Mouse (Mus musculus) ES-E14 (cell line): ENCODE data around the gene Pld6. TPM values are rescaled to one million over a fixed set of nuclear protein-coding genes. Genes with fewer than 3 reads are reported as not detected.

Experiments used
- DNase-seq: peaks from one replicate; pipeline ENCODE4 v3.0.0-alpha.2; 2013; ENCODE audit warnings: low read depth, low spot score
- H3K27ac ChIP-seq: 2 replicates; pipeline ENCODE4 v1.5.1; 2012; ENCODE audit warnings: low read depth, mild to moderate bottlenecking, low read length, moderate library complexity, mixed read lengths; ENCODE audit not compliant: poor library complexity, insufficient read depth, severe bottlenecking
- H3K36me3 ChIP-seq: 2 replicates; pipeline ENCODE4 v1.6.1; 2012; ENCODE audit warnings: mild to moderate bottlenecking, low read length, moderate library complexity, mixed read lengths; ENCODE audit not compliant: control insufficient read depth, poor library complexity, insufficient read depth, severe bottlenecking
- H3K4me1 ChIP-seq, 2 experiments: fragments of 150-350 bp in 1 of 2; sonication (generic) in 1 of 2; 2 replicates each; pipeline ENCODE4 v1.6.1; 2012; ENCODE audit warnings: low read length in 2 of 2, mild to moderate bottlenecking in 1 of 2, mixed read lengths in 1 of 2; ENCODE audit not compliant: control insufficient read depth in 2 of 2, insufficient read depth in 2 of 2, poor library complexity in 1 of 2
- H3K4me3 ChIP-seq, 2 experiments: fragments of 150-350 bp in 1 of 2; sonication (generic) in 1 of 2; 2 replicates each; pipeline ENCODE4 v1.5.1; 2012; ENCODE audit warnings: low read length in 2 of 2, low read depth in 1 of 2, mild to moderate bottlenecking in 1 of 2, mixed read lengths in 1 of 2; ENCODE audit not compliant: insufficient read depth in 1 of 2, poor library complexity in 1 of 2, severe bottlenecking in 1 of 2
- H3K9ac ChIP-seq: 2 replicates; pipeline ENCODE4 v1.6.1; 2012; ENCODE audit warnings: low read depth, mild to moderate bottlenecking, low read length, mixed read lengths; ENCODE audit not compliant: poor library complexity, insufficient read depth, severe bottlenecking
- H3K9me3 ChIP-seq: fragments of 150-350 bp; sonication (generic); 2 replicates; pipeline ENCODE4 v1.6.1; 2012; ENCODE audit warnings: low read depth, mild to moderate bottlenecking, low read length; ENCODE audit not compliant: control insufficient read depth, insufficient read depth
- CHD2 ChIP-seq: IDR thresholded peaks from 2 replicates; pipeline ENCODE4 v1.6.1; 2014; ENCODE audit warnings: mild to moderate bottlenecking, low read depth, low read length, inconsistent platforms
- HCFC1 ChIP-seq: IDR thresholded peaks from 2 replicates; pipeline ENCODE4 v1.6.1; 2012; ENCODE audit warnings: low read length, inconsistent platforms, borderline replicate concordance; ENCODE audit not compliant: insufficient read depth
- MAFK ChIP-seq: IDR thresholded peaks from 2 replicates; pipeline ENCODE4 v1.6.1; 2014; ENCODE audit warnings: mild to moderate bottlenecking, low read depth, low read length, inconsistent platforms; ENCODE audit not compliant: insufficient read depth
- ZC3H11A ChIP-seq: IDR thresholded peaks from 2 replicates; pipeline ENCODE4 v1.6.1; 2012; ENCODE audit warnings: low read depth, mild to moderate bottlenecking, inconsistent platforms, low read length, borderline replicate concordance
- ZNF384 ChIP-seq: IDR thresholded peaks from 2 replicates; pipeline ENCODE4 v1.6.1; 2012; ENCODE audit warnings: low read depth, low read length, inconsistent platforms
- in situ Hi-C, 2 experiments: fragments of 600-800 bp; cut with MboI; formaldehyde crosslinking; loops; one replicate each; pipeline ENCODE4 v1.15.1; 2025; ENCODE audit warnings: low sequenced_read_pairs in 2 of 2, inconsistent platforms in 1 of 2; ENCODE audit not compliant: unreplicated experiment in 2 of 2
- total RNA-seq: library from RNA; depleted of rRNA; stranded (reverse); fragments of 300-350 nt; gene quantifications from 2 replicates; pipeline ENCODE4 v1.2.3, GENCODE M21; 2012

Gene Pld6
- total RNA-seq, 1 experiment = 9.0 TPM

- no peak overlapping the region for H3K9ac ChIP-seq
- no peak for TF ChIP-seq CHD2
- no peak for TF ChIP-seq ZNF384
- TF ChIP-seq MAFK = no peak
- TF ChIP-seq ZC3H11A = no peak
- TF ChIP-seq HCFC1 = no peak
- no peaks in the 10 kb centered on the region for H3K9me3 ChIP-seq
- H3K27ac ChIP-seq = no peak overlapping the region
- peaks cover 52% of the 10 kb centered on the region for H3K36me3 ChIP-seq
- in situ Hi-C loops = no loop called here
- H3K4me1 ChIP-seq = 0 out of 4 replicates have a peak, but pooled peaks cover 0 to 2% of the 10 kb centered on the region in 2 experiments
- H3K4me3 ChIP-seq = no peak overlapping the region
- DNase-seq = no peak
These were observed 5.9 kb upstream of the Pld6 start for GRCm38 (mm10) chr11:59793390-59793789.

- H3K9ac ChIP-seq = no peak overlapping the region
- DNase-seq = no peak
- in situ Hi-C loops = no loop called here
- peaks cover 24% of the 10 kb centered on the region for H3K36me3 ChIP-seq
- H3K9me3 ChIP-seq = no peaks in the 10 kb centered on the region
- no peak overlapping the region for H3K4me3 ChIP-seq
- H3K4me1 ChIP-seq = peaks cover 3 to 5% of the 10 kb centered on the region in 2 experiments; a peak in 1 of 4 replicates
- no peak overlapping the region for H3K27ac ChIP-seq
- TF ChIP-seq ZC3H11A (no peak), MAFK (no peak), HCFC1 (no peak), CHD2 (no peak), ZNF384 (no peak)
These were observed 1.9 kb upstream of the Pld6 start for GRCm38 (mm10) chr11:59789311-59789710.

DNA sequence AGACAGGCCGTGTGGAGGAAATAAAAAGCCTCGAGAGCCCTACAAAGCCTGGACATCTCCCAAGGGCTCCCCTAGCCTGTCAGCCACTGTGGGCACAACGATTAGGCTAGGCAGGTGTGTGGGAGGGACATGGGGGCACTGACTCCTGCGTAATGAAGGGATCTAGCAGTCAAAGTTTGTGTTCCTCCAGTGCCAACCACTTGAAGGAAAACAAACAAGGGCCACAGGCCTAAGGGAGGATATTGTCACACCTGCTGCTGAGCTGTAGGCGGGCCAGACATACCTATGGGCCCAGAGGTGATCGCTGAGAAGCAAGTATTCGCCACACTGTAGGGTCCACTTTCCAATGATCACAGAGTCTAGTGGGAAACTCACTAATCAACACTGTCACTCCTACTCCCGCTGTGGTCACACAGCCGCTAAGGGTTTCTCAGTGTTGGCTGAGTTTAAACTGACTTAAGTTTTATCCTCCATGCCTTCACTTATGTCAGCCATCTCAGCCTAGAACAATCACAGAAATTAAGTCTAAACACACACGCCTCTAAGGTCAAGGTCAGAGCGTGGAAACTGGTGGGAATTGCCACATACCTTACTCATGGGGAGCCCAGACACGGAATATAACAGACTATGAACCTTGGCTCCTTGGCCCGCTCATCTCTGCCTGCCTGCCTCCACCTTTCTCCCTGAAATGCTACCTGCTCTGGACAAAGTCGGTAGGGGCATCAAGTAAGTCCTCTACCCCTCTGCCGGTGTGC lies 824 bp downstream of the Pld6 start:
- H3K9ac ChIP-seq = peak overlapping the region; percentile 79
- in situ Hi-C loops = no loop called here
- H3K4me3 ChIP-seq = peak overlapping the region; percentile 52 to 74
- TF ChIP-seq ZNF384 (no peak), MAFK (no peak), HCFC1 (no peak), ZC3H11A (no peak), CHD2 (no peak)
- peaks cover 3 to 7% of the 10 kb centered on the region in 2 experiments; a peak in 2 of 4 replicates for H3K4me1 ChIP-seq
- no peak for DNase-seq
- H3K36me3 ChIP-seq = peaks cover 6% of the 10 kb centered on the region; the same call in 1 of the 2 replicates
- H3K9me3 ChIP-seq = no peaks in the 10 kb centered on the region
- H3K27ac ChIP-seq = no peak overlapping the region

- Histone ChIP-seq H3K9me3 (no peaks in the 10 kb centered on the region), H3K27ac (no peak overlapping the region), H3K9ac (no peak overlapping the region), H3K4me1 (peaks cover 3 to 7% of the 10 kb centered on the region in 2 experiments; a peak in 2 of 4 replicates), H3K36me3 (peaks cover 6% of the 10 kb centered on the region; the same call in 1 of the 2 replicates), H3K4me3 (no peak overlapping the region)
- in situ Hi-C loops = no loop called here
- DNase-seq = no peak
- TF ChIP-seq ZNF384 = no peak
- TF ChIP-seq MAFK = no peak
- no peak for TF ChIP-seq ZC3H11A
- TF ChIP-seq CHD2 = no peak
- TF ChIP-seq HCFC1 = no peak
These were observed 3.9 kb downstream of the Pld6 start for GRCm38 (mm10) chr11:59783591-59783990.
